Mouse (Mus musculus): ENCODE results near the gene Ebf1. TPM values are rescaled to one million over a fixed set of nuclear protein-coding genes. Genes with fewer than 3 reads are reported as not detected.
A peak's percentile ranks its signal among the peaks of the same experiment; 100 is the strongest.

Ebf1 gene
- polyA plus RNA-seq, 1 experiment: 26.6 TPM

DNA sequence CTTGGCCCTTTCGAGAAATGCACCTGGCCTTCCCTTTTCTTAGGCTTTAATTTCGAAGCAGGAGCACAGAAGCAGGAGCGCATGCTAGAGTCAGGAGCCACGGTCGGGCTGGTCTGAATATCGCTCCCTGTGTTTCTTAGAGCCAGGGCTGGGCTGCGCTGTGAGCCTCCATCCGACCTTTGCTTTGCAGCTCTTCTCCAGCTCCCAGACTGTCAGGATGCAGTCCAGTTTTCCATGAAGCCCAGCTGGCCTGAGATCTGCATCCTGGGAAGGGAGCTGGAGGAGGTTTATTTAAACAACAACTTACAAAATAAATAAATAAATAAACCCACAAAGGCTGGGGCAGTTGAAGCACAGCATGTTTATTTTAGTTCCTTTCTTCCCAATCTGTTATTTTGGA, 299.9 kb downstream of the Ebf1 start:
- TF ChIP-seq CTCF (IDR thresholded peaks at IDR 0.05; ENCODE audit: extremely low read depth, insufficient read depth, insufficient read length, insufficient replicate concordance) (no peak), POLR2A (IDR thresholded peaks at IDR 0.05; ENCODE audit: low read depth, low read length) (no peak)
- Histone ChIP-seq H3K4me1 (ENCODE audit: control insufficient read depth, insufficient read depth, insufficient read length) (no peaks in the 10 kb centered on the region), H3K27me3 (ENCODE audit: control insufficient read depth, insufficient read depth, low read length) (no peaks in the 10 kb centered on the region), H3K36me3 (ENCODE audit: control insufficient read depth, insufficient read depth, low read length) (peaks cover 1% of the 10 kb centered on the region), H3K4me3 (ENCODE audit: extremely low read depth, insufficient read depth, insufficient read length) (no peak overlapping the region), H3K27ac (ENCODE audit: insufficient read depth, low read length) (no peak overlapping the region)
- WGBS: 87% methylated on average over 8 of the region's 8 CpGs
- DNase-seq (ENCODE audit: low read depth in 1 of 2, low spot score in 2 of 2): no peak

DNA sequence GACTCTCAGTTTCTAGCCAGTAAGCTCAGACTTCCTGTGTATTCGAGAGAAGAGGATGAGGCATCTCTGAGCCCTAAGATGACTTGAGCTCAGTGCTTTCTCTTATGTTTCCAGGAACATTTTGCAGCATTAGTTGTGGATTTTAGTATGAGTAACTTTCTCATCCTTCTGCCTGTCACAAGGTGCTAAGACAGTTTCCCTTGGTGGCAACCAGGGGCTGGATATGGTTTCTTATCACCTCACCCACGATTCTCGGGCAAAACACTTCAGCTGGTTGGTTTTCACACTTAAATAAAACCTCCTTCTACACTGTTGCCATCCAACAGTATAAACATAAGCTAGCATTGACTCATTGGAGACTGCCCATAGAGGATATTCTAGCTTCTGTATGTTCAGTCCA, 306.0 kb downstream of the Ebf1 start:
- Histone ChIP-seq H3K4me3 (ENCODE audit: extremely low read depth, insufficient read depth, insufficient read length) (no peak overlapping the region), H3K27me3 (ENCODE audit: control insufficient read depth, insufficient read depth, low read length) (no peaks in the 10 kb centered on the region), H3K36me3 (ENCODE audit: control insufficient read depth, insufficient read depth, low read length) (peaks cover 2% of the 10 kb centered on the region; the same call in 1 of the 2 replicates), H3K27ac (ENCODE audit: insufficient read depth, low read length) (no peak overlapping the region), H3K4me1 (ENCODE audit: control insufficient read depth, insufficient read depth, insufficient read length) (no peaks in the 10 kb centered on the region)
- 50% methylated on average over 3 of the region's 3 CpGs for WGBS
- DNase-seq (ENCODE audit: low read depth in 1 of 2, low spot score in 2 of 2): no peak
- TF ChIP-seq POLR2A (IDR thresholded peaks at IDR 0.05; ENCODE audit: low read depth, low read length) (no peak), CTCF (IDR thresholded peaks at IDR 0.05; ENCODE audit: extremely low read depth, insufficient read depth, insufficient read length, insufficient replicate concordance) (no peak)

DNA sequence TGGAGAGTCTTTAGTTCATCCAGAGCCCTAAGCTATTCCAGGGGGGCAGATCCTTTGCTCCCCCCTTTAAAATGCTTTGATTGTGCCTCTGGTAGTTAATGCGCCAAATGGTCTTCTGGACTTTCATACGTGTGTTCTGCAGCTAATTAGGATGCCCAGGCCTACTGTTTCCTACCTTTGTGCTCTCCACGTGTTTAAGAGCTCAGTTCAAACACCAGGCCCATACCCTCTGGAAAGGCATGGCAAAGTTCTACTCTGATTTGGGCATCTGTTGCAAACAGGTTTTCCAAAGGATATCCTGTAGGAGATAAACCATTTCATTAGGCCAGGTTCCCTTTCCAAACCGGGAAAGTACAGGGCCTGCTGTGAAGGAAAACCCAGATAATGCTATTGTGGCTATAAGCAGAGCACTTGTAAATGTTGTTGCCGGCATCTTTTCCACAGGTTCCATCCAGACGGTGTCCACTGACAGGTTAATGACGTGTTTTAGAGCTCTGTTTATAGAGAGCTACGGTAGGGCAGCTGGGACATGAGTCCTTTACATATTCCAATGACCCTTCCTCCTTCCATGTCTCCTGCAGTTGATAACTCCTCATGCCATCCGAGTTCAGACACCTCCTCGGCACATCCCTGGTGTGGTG, 306.9 kb downstream of the Ebf1 start:
- Histone ChIP-seq H3K4me1 (ENCODE audit: control insufficient read depth, insufficient read depth, insufficient read length) (peaks cover 1% of the 10 kb centered on the region), H3K36me3 (ENCODE audit: control insufficient read depth, insufficient read depth, low read length) (peaks cover 2% of the 10 kb centered on the region; the same call in 1 of the 2 replicates), H3K27me3 (ENCODE audit: control insufficient read depth, insufficient read depth, low read length) (no peaks in the 10 kb centered on the region), H3K4me3 (ENCODE audit: extremely low read depth, insufficient read depth, insufficient read length) (no peak overlapping the region), H3K27ac (ENCODE audit: insufficient read depth, low read length) (no peak overlapping the region)
- DNase-seq (ENCODE audit: low read depth in 1 of 2, low spot score in 2 of 2): no peak
- TF ChIP-seq CTCF (IDR thresholded peaks at IDR 0.05; ENCODE audit: extremely low read depth, insufficient read depth, insufficient read length, insufficient replicate concordance) (no peak), POLR2A (IDR thresholded peaks at IDR 0.05; ENCODE audit: low read depth, low read length) (no peak)
- 90% methylated on average over 10 of the region's 10 CpGs for WGBS

DNA sequence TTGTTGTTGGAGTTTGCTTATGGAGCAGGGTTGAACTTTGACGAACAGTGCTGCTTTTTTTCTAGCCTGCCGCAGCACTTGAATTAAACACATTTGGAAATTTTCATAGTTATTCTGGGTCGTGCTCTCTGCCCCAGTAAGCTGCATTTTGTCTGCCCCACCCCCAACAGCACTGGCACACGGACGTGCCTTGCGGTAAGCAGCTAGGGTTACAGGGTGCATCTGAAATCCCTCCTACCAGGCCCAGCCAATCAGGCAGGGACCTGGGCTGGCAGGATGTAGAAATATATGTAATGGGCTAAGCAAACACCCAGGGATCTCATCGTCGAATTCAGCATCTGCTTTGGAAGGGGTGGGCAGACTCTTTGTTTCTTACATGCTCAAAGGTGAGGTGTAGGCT, 307.8 kb downstream of the Ebf1 start:
- H3K4me3 ChIP-seq (ENCODE audit: extremely low read depth, insufficient read depth, insufficient read length): no peak overlapping the region
- no peak for TF ChIP-seq CTCF (IDR thresholded peaks at IDR 0.05; ENCODE audit: extremely low read depth, insufficient read depth, insufficient read length, insufficient replicate concordance)
- no peak for TF ChIP-seq POLR2A (IDR thresholded peaks at IDR 0.05; ENCODE audit: low read depth, low read length)
- no peaks in the 10 kb centered on the region for H3K27me3 ChIP-seq (ENCODE audit: control insufficient read depth, insufficient read depth, low read length)
- H3K27ac ChIP-seq (ENCODE audit: insufficient read depth, low read length): peak overlapping the region; percentile 60
- H3K4me1 ChIP-seq (ENCODE audit: control insufficient read depth, insufficient read depth, insufficient read length): peaks cover 3% of the 10 kb centered on the region
- WGBS: 58% methylated on average over 8 of the region's 8 CpGs
- peaks cover 2% of the 10 kb centered on the region; the same call in 1 of the 2 replicates for H3K36me3 ChIP-seq (ENCODE audit: control insufficient read depth, insufficient read depth, low read length)
- DNase-seq (ENCODE audit: low read depth in 1 of 2, low spot score in 2 of 2): peak in 1 of 2 experiments; percentile 49

DNA sequence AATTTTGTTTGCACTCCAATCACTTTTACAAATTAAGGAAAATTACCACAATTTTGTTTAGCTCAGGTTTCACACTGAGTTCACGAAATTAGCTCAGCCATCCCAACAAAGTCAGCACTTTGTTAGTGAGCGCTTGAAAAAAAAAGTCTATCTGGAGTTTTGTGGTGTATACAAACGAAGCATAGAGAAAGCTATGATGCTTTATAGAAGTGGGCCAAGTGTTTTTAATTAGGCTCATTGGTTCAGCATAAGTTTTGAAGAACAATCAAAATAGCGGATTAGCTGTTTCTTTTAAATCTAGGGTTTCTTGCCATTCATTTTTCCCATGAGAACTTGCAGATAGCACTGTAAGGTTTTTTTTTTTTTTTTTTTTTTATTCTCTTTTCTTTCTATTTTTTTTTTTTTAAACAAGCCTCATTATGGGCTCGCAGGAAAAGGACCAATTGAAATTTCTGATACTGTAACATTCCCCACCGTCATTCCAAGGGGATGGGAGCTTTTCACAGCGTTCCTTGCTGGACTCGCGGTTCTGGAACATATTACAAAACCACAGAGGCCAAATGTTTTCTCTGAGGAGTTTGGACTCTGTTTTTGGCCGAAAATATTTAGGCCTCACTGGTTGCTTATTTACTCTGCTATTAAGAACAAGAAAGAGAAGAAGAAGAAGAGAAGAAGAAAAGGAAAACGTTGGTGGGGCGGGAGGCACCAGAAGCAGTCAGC, 308.8 kb downstream of the Ebf1 start:
- H3K4me3 ChIP-seq (ENCODE audit: extremely low read depth, insufficient read depth, insufficient read length): no peak overlapping the region
- no peak for TF ChIP-seq POLR2A (IDR thresholded peaks at IDR 0.05; ENCODE audit: low read depth, low read length)
- no peak for TF ChIP-seq CTCF (IDR thresholded peaks at IDR 0.05; ENCODE audit: extremely low read depth, insufficient read depth, insufficient read length, insufficient replicate concordance)
- peaks cover 3% of the 10 kb centered on the region for H3K4me1 ChIP-seq (ENCODE audit: control insufficient read depth, insufficient read depth, insufficient read length)
- no peak for DNase-seq (ENCODE audit: low read depth in 1 of 2, low spot score in 2 of 2)
- WGBS: 79% methylated on average over 12 of the region's 12 CpGs
- no peak overlapping the region for H3K27ac ChIP-seq (ENCODE audit: insufficient read depth, low read length)
- H3K36me3 ChIP-seq (ENCODE audit: control insufficient read depth, insufficient read depth, low read length): peaks cover 2% of the 10 kb centered on the region; the same call in 1 of the 2 replicates
- H3K27me3 ChIP-seq (ENCODE audit: control insufficient read depth, insufficient read depth, low read length): no peaks in the 10 kb centered on the region

DNA sequence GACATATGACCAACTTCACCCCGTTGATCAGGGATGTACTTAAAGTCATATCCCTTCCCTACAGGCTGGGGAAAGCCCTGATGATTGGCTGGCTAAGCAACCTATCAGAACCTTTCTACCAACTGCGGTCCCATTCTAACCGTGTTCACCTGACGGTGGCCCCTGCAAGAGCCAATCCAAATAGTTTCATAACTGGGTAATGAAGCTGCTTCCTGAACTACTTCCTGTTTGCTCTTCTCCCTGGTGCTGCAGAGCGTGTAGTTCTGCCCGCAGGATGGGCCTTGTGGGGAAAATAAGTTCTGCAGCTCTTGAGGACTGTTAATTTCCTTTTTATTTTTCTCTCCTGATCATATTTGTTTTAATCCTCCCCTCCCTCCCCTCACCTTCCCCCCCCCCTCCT, 311.3 kb downstream of the Ebf1 start:
- Histone ChIP-seq H3K27me3 (ENCODE audit: control insufficient read depth, insufficient read depth, low read length) (no peaks in the 10 kb centered on the region), H3K4me1 (ENCODE audit: control insufficient read depth, insufficient read depth, insufficient read length) (peaks cover 3% of the 10 kb centered on the region), H3K4me3 (ENCODE audit: extremely low read depth, insufficient read depth, insufficient read length) (no peak overlapping the region), H3K36me3 (ENCODE audit: control insufficient read depth, insufficient read depth, low read length) (peaks cover 2% of the 10 kb centered on the region; the same call in 1 of the 2 replicates), H3K27ac (ENCODE audit: insufficient read depth, low read length) (no peak overlapping the region)
- 18% methylated on average over 6 of the region's 6 CpGs for WGBS
- TF ChIP-seq CTCF (IDR thresholded peaks at IDR 0.05; ENCODE audit: extremely low read depth, insufficient read depth, insufficient read length, insufficient replicate concordance) (no peak), POLR2A (IDR thresholded peaks at IDR 0.05; ENCODE audit: low read depth, low read length) (no peak)
- peak in 1 of 2 experiments; percentile 13 for DNase-seq (ENCODE audit: low read depth in 1 of 2, low spot score in 2 of 2)
